Mouse (Mus musculus): Measurements from ENCODE around the gene 4930556J24Rik. TPM values are rescaled to one million over a fixed set of nuclear protein-coding genes. Genes with fewer than 3 reads are reported as not detected.

4930556J24Rik gene
- polyA plus RNA-seq, 1 experiment, result not detected

- Histone ChIP-seq H3K4me1 (ENCODE audit: control insufficient read depth, insufficient read depth, insufficient read length, low read length) (peaks cover 5% of the 10 kb centered on the region; the same call in 1 of the 2 replicates), H3K4me3 (ENCODE audit: insufficient read depth, low read depth, low read length) (no peak overlapping the region), H3K27ac (replicated peaks; ENCODE audit: low read depth, low read length) (no peak overlapping the region)
Measured at GRCm38 (mm10) chr11:3983863-3984745, 7.5 kb upstream of the 4930556J24Rik start.

DNA sequence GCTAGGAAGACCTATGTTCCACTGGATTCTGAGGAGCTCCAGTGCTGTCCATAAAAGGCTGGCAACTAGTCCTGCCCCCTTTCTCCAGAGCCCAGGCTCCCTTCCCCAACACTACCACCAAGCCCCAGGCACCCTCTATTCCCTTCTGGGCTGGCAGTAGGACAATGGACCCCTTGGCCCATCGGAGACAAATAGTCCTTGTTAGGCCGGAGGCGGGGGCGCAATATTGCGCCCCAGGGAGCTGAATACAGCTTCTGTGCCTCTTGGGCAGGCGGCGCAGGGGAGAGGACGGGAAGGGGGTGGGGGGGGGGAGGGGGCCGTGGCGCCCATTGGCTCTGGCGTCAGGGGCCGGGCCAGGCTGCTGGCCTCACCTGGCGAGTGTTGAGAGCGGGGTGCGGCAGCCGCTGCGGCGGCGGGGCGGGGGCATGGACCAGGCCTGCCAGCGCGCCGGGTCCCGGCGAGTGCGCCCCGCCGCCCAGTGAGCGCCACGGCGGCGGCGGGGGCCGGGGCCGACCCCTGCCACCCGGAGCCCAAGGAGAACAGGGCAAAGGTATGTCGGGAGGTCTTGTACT is 6.8 kb upstream of the 4930556J24Rik start, which contains the start of gene Gal3st1:
Gal3st1 (plus strand) TSS at position 346 of the 572 bp plus-strand sequence.
- H3K4me3 ChIP-seq (ENCODE audit: insufficient read depth, low read depth, low read length), result no peak within 1 kb of the TSS
- H3K4me1 ChIP-seq (ENCODE audit: control insufficient read depth, insufficient read depth, insufficient read length, low read length), result peaks cover 5% of the 10 kb centered on the region; the same call in 1 of the 2 replicates
- H3K27ac ChIP-seq (replicated peaks; ENCODE audit: low read depth, low read length), result no peak within 1 kb of the TSS

DNA sequence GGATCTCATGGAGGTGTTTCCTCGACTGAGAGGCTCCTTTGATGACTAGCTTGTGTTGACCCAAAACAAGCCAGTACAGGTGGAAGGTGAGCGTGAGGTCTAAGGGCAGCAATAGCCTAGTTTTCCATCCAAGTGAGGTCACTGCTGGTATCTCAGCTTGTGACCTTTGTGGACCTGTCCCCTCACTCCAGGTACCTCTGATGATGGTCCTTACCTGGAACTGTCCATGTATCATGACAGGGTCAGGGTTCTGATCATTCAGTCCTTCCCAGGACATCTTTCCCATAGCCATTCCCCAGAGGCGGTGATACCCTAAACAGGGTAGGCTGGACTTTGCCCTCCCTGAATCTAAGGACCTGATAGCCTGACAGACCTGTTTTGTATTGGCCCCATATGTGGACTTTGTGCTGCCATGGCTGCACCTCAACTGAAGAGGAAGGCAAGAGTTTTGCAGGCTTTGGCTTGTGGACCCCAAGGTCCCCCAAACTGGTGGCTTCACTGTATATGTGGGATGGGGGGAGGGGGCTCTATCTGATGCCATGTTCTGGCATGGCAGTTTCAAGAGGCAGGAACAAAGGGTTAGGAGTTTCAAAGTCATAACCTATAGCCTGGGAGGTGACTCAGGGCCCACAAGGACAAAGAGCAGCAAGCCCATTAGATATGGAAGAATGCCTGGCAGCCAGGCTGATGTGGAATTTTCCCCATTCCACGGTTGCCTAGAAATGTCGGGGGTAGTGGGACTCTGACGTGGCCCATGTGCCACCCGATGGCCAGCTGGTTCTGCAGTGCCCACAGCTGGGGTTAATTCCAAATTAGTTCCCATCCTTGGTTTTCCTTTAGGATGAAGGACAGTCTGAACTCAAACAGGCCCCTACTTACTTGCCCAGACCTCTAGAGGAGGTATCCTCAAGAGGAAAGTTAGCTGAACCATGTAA is 6.0 kb upstream of the 4930556J24Rik start:
- Histone ChIP-seq H3K4me1 (ENCODE audit: control insufficient read depth, insufficient read depth, insufficient read length, low read length) (peaks cover 5% of the 10 kb centered on the region; the same call in 1 of the 2 replicates), H3K27ac (replicated peaks; ENCODE audit: low read depth, low read length) (no peak overlapping the region), H3K4me3 (ENCODE audit: insufficient read depth, low read depth, low read length) (no peak overlapping the region)

GRCm38 (mm10) chr11:3981536-3981935 is 5.0 kb upstream of the 4930556J24Rik start:
- Histone ChIP-seq H3K27ac (replicated peaks; ENCODE audit: low read depth, low read length) (peak overlapping the region; percentile 16; the same call in 1 of the 2 replicates), H3K4me3 (ENCODE audit: insufficient read depth, low read depth, low read length) (no peak overlapping the region), H3K4me1 (ENCODE audit: control insufficient read depth, insufficient read depth, insufficient read length, low read length) (peaks cover 5% of the 10 kb centered on the region; the same call in 1 of the 2 replicates)

- no peak overlapping the region for H3K27ac ChIP-seq (replicated peaks; ENCODE audit: low read depth, low read length)
- H3K4me1 ChIP-seq (ENCODE audit: control insufficient read depth, insufficient read depth, insufficient read length, low read length), result peaks cover 5% of the 10 kb centered on the region; the same call in 1 of the 2 replicates
- no peak overlapping the region for H3K4me3 ChIP-seq (ENCODE audit: insufficient read depth, low read depth, low read length)
Measured at GRCm38 (mm10) chr11:3978421-3978820, 1.8 kb upstream of the 4930556J24Rik start.

DNA sequence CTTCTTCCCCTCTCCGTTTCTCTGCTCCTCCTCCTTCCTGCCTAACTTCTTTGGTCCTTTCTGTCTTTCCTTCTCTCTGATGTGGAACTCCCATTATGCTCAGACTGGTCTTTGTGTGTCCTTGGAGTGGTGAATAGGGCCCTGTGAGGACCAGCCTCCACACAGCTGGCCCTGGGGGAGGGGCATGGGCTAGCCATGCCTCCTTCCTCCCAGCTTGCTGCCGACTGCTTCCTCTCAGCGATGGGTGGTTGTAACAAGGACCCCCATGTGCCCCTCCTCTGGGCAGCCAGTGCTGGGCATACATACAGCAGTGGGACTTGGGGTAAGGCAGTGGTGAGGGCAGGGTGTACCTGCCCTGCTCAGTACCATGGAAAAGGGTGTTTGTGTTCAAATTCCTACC is 2.3 kb downstream of the 4930556J24Rik start:
- Histone ChIP-seq H3K4me3 (ENCODE audit: insufficient read depth, low read depth, low read length) (no peak overlapping the region), H3K4me1 (ENCODE audit: control insufficient read depth, insufficient read depth, insufficient read length, low read length) (no peaks in the 10 kb centered on the region), H3K27ac (replicated peaks; ENCODE audit: low read depth, low read length) (no peak overlapping the region)

DNA sequence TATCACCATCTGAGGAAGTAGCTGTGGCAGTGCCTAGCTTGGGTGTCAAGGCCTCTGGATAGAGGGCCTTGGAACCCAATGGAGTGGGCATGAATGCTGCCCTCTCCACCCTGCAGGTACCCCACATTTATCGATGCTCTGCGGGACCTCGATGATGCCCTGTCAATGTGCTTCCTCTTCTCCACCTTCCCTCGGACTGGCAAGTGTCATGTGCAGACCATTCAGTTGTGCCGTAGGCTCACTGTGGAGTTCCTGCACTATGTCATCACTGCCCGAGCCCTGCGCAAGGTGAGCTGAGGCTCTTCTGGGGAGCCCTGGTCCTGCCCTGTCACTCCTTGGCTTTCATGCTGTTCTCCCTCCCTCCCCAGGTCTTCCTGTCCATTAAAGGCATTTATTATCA is 3.5 kb downstream of the 4930556J24Rik start:
- no peak overlapping the region for H3K4me3 ChIP-seq (ENCODE audit: insufficient read depth, low read depth, low read length)
- no peak overlapping the region for H3K27ac ChIP-seq (replicated peaks; ENCODE audit: low read depth, low read length)

GRCm38 (mm10) chr11:3970361-3970760 is 6.2 kb downstream of the 4930556J24Rik start:
- H3K4me3 ChIP-seq (ENCODE audit: insufficient read depth, low read depth, low read length), result no peak overlapping the region
- no peak overlapping the region for H3K27ac ChIP-seq (replicated peaks; ENCODE audit: low read depth, low read length)
- 0 out of 2 replicates have a peak, but pooled peaks cover 2% of the 10 kb centered on the region for H3K4me1 ChIP-seq (ENCODE audit: control insufficient read depth, insufficient read depth, insufficient read length, low read length)

More for the DNA sequence above, 3.5 kb downstream of the 4930556J24Rik start:
- H3K4me1 ChIP-seq (ENCODE audit: control insufficient read depth, insufficient read depth, insufficient read length, low read length), result no peaks in the 10 kb centered on the region

DNA sequence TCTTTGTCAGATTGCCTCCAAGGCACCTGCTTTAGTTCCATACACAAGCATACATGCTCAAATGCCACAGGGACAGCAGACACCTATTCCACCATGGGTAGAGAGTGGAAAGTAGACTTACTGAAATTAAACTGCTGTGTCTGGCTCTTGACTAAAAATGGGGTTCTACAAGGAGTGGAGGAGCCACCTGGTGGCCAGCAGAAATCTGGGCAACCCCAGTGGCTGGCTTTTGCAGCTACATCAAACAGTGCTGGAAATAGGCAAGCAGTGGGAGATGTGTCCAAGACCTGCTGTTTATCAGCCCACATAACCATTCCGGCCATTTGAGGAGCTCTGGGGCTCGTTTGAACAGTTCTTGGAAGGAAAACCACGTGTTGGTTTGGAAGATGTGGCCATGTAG is 6.7 kb downstream of the 4930556J24Rik start:
- Histone ChIP-seq H3K27ac (replicated peaks; ENCODE audit: low read depth, low read length) (no peak overlapping the region), H3K4me3 (ENCODE audit: insufficient read depth, low read depth, low read length) (no peak overlapping the region), H3K4me1 (ENCODE audit: control insufficient read depth, insufficient read depth, insufficient read length, low read length) (peaks cover 4% of the 10 kb centered on the region; the same call in 1 of the 2 replicates)

DNA sequence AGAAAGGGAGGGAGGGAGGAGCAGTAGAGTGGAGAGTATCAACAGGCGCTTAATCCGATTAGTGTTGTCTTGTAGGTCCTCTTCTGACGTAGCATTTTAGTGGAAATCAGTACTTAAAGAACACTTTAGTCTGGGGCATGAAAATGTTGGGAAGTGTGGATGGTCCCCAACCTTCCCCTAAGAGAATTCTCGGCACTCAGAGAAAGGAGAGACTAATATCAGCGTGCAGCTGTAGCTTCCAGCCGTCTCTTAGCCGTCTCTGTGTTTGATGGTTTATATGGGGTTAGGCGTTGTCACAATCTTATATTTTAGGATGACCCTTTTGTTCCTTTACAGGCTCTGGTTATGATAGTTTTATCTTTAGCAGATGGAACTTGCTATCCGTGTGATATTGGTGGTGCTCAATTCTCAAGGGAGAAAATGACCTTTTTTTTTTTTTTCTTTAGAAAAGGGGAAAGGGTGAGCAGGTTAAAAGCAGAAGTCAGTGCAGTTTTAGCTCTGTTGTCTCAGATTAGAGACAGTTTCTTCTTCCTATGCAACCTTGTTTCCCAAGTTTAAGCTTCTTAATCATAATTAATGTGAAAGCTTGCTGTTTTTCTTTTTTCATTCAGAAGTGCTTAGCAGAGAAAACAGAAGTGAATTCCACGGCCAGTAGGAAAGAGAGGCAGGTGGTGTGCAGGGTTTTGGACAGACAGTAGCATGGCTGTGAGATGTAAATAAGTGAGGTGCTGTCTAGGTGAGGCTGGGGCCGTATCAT is 12.0 kb downstream of the 4930556J24Rik start:
- Histone ChIP-seq H3K27ac (replicated peaks; ENCODE audit: low read depth, low read length) (no peak overlapping the region), H3K4me1 (ENCODE audit: control insufficient read depth, insufficient read depth, insufficient read length, low read length) (peaks cover 7% of the 10 kb centered on the region; the same call in 1 of the 2 replicates), H3K4me3 (ENCODE audit: insufficient read depth, low read depth, low read length) (peak overlapping the region; percentile 84)

DNA sequence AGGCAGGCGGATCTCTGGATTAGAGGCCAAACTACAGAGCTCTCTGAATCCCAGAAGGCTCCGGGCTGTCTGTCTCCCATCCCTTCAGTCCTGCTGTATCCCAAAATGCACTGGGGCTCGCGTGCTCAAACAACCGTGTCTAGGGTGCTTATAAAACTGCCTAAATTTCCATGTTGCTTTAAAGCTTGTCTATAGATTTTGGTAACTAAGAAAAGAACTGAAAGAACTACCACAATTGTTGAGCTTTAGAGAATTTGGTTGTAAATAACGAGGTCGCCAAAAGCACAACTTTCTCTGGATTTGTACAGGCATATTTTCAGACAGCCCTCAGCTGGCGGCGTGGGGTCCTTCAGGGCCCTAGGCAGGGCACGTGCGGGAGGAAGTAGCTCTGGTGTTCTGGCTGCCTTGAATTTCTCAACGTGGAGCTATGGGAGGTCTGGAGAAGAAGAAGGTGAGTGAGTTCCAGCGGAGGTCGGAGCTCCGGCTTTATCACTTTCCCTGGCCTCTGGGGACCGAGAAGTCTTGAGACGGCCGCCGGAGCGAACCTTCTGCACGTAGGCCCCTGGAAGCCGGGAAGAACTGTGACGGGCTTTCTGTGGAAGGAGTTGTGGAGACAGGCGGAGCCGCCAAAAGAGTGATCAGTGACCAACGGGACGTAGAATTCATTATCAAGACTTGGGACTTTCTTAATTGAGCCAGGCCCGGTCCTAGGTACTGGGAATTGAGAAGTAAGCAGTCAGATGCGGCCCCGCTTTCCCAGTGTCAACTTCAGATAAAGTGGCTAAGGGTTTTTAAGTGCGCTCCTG is 12.8 kb downstream of the 4930556J24Rik start, which contains the start of gene Pes1:
Pes1 (plus strand) TSS at position 366 of the 806 bp plus-strand sequence.
- peaks cover 7% of the 10 kb centered on the region; the same call in 1 of the 2 replicates for H3K4me1 ChIP-seq (ENCODE audit: control insufficient read depth, insufficient read depth, insufficient read length, low read length)
- peak within 1 kb of the TSS; percentile 84 for H3K4me3 ChIP-seq (ENCODE audit: insufficient read depth, low read depth, low read length)
- H3K27ac ChIP-seq (replicated peaks; ENCODE audit: low read depth, low read length), result peak within 1 kb of the TSS; percentile 85

DNA sequence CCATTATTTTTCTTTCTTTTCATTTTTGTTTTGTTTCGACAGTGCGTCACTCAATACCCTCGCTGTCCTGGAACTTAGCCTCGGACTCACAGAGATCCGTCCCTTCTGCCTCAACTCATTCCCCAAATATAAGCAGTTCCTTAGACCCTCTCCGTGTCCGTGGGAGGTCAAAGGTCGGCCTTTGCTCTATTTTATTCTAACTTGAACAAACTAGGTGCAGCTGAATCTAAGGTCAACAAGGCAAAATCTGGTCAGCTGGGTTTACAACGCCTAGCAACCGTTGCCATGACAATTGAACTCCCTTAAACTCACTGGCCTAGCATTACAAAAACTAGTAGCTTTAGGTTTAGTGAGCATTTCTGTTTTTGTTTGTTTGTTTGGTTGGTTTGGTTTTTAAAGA is 13.4 kb downstream of the 4930556J24Rik start:
- Histone ChIP-seq H3K4me3 (ENCODE audit: insufficient read depth, low read depth, low read length) (peak overlapping the region; percentile 51), H3K27ac (replicated peaks; ENCODE audit: low read depth, low read length) (peak overlapping the region; percentile 54), H3K4me1 (ENCODE audit: control insufficient read depth, insufficient read depth, insufficient read length, low read length) (peaks cover 7% of the 10 kb centered on the region; the same call in 1 of the 2 replicates)

GRCm38 (mm10) chr11:3961761-3962160 is 14.8 kb downstream of the 4930556J24Rik start:
- peaks cover 7% of the 10 kb centered on the region; the same call in 1 of the 2 replicates for H3K4me1 ChIP-seq (ENCODE audit: control insufficient read depth, insufficient read depth, insufficient read length, low read length)
- H3K4me3 ChIP-seq (ENCODE audit: insufficient read depth, low read depth, low read length), result no peak overlapping the region
- no peak overlapping the region for H3K27ac ChIP-seq (replicated peaks; ENCODE audit: low read depth, low read length)

All from brown adipose tissue, adult 24 weeks (tissue).